Mouse (Mus musculus) forebrain, embryonic 14.5 days (tissue): ENCODE results near the gene Arap1. TPM values are rescaled to one million over a fixed set of nuclear protein-coding genes. Genes with fewer than 3 reads are reported as not detected.

Experiments
- ATAC-seq: fragments of 200-750 bp; cut with Nextera tagmentation; 2 replicates; pipeline ENCODE4 v1.8.0; 2017; ENCODE audit warnings: mild to moderate bottlenecking, moderate library complexity
- DNase-seq: peaks from one replicate; pipeline ENCODE4 v3.0.0-alpha.2; 2015; ENCODE audit warnings: low spot score
- H3K27ac ChIP-seq: fragments of 300-500 bp; sonication (generic); 2 replicates; pipeline ENCODE4 v1.5.1; 2014; ENCODE audit warnings: low read depth, mild to moderate bottlenecking, control low read depth, low read length, moderate library complexity
- H3K27me3 ChIP-seq: fragments of 300-500 bp; sonication (generic); replicated peaks from 2 replicates; pipeline ENCODE4 v1.6.1; 2014; ENCODE audit warnings: low read length, control low read depth, mixed read lengths; ENCODE audit not compliant: control insufficient read depth, insufficient read depth
- H3K36me3 ChIP-seq: fragments of 300-500 bp; sonication (generic); 2 replicates; pipeline ENCODE4 v1.6.1; 2014; ENCODE audit warnings: low read length, control low read depth; ENCODE audit not compliant: control insufficient read depth, insufficient read depth
- H3K4me1 ChIP-seq: fragments of 300-500 bp; sonication (generic); 2 replicates; pipeline ENCODE4 v1.6.1; 2014; ENCODE audit warnings: antibody characterized with exemption, low read length, control low read depth; ENCODE audit not compliant: control insufficient read depth, insufficient read depth
- H3K4me2 ChIP-seq: fragments of 300-500 bp; sonication (generic); 2 replicates; pipeline ENCODE4 v1.6.1; 2014; ENCODE audit warnings: mild to moderate bottlenecking, control low read depth, low read length
- H3K4me3 ChIP-seq: fragments of 300-500 bp; sonication (generic); 2 replicates; pipeline ENCODE4 v1.5.1; 2014; ENCODE audit warnings: low read depth, low read length, control low read depth
- H3K9ac ChIP-seq: fragments of 300-500 bp; sonication (generic); 2 replicates; pipeline ENCODE4 v1.6.1; 2014; ENCODE audit warnings: mild to moderate bottlenecking, low read length, control low read depth, moderate library complexity
- H3K9me3 ChIP-seq: fragments of 300-500 bp; sonication (generic); replicated peaks from 2 replicates; pipeline ENCODE4 v1.6.1; 2016; ENCODE audit warnings: low read length, control low read depth, mixed read lengths; ENCODE audit not compliant: control insufficient read depth
- WGBS: fragments of 180-500 bp; shearing (Covaris S2); extraction: QIAGEN DNeasy Blood & Tissue Kit; methylation state at CpG from one replicate; pipeline ENCODE4 v1.1.7; 2014; 5-methylcytosine and 5-hydroxymethylcytosine counted together
- polyA plus RNA-seq: library from polyadenylated mRNA; unstranded; fragments of >200 nt; fragmentation: Nextera tagmentation; extraction: Ambion mirVana; gene quantifications from 2 replicates; pipeline ENCODE4 v1.2.1, GENCODE M21; 2014

The Arap1 gene
- polyA plus RNA-seq, 1 experiment from 2014 or later = 5.8 TPM

- no peaks in the 10 kb centered on the region for H3K9me3 ChIP-seq
- no peak overlapping the region for H3K27ac ChIP-seq
- 0 out of 2 replicates have a peak overlapping the region, but pooled peaks have one; percentile 26 for H3K9ac ChIP-seq
- 38% methylated on average over 2 of the region's 2 CpGs for WGBS
- H3K4me1 ChIP-seq = 0 out of 2 replicates have a peak, but pooled peaks cover 2% of the 10 kb centered on the region
- no peaks in the 10 kb centered on the region for H3K27me3 ChIP-seq
- H3K4me2 ChIP-seq = peak overlapping the region; percentile 57
- ATAC-seq (0 out of 2 replicates have a peak, but pooled peaks have one; percentile 1), DNase-seq (no peak)
- H3K36me3 ChIP-seq = no peaks in the 10 kb centered on the region
- peak overlapping the region; percentile 47 for H3K4me3 ChIP-seq
Measured at GRCm38 (mm10) chr7:101311061-101311460, 36.8 kb upstream of the Arap1 start.

GRCm38 (mm10) chr7:101313033-101313432, 34.8 kb upstream of the Arap1 start:
- Histone ChIP-seq H3K9me3 (no peaks in the 10 kb centered on the region), H3K36me3 (no peaks in the 10 kb centered on the region), H3K9ac (no peak overlapping the region), H3K4me3 (no peak overlapping the region), H3K27ac (no peak overlapping the region), H3K27me3 (no peaks in the 10 kb centered on the region), H3K4me2 (no peak overlapping the region), H3K4me1 (0 out of 2 replicates have a peak, but pooled peaks cover 2% of the 10 kb centered on the region)
- 83% methylated on average over 3 of the region's 3 CpGs for WGBS
- ATAC-seq (no peak), DNase-seq (no peak)

GRCm38 (mm10) chr7:101314396-101314795, 33.5 kb upstream of the Arap1 start:
- Histone ChIP-seq H3K4me3 (no peak overlapping the region), H3K36me3 (no peaks in the 10 kb centered on the region), H3K9ac (no peak overlapping the region), H3K27ac (no peak overlapping the region), H3K4me2 (no peak overlapping the region), H3K9me3 (no peaks in the 10 kb centered on the region), H3K4me1 (0 out of 2 replicates have a peak, but pooled peaks cover 2% of the 10 kb centered on the region), H3K27me3 (0 out of 2 replicates have a peak, but pooled peaks cover 4% of the 10 kb centered on the region)
- WGBS = 69% methylated on average over 5 of the region's 5 CpGs
- no peak for ATAC-seq
- no peak for DNase-seq

GRCm38 (mm10) chr7:101315699-101316098, 32.2 kb upstream of the Arap1 start:
- Histone ChIP-seq H3K4me3 (no peak overlapping the region), H3K4me2 (no peak overlapping the region), H3K36me3 (no peaks in the 10 kb centered on the region), H3K27me3 (0 out of 2 replicates have a peak, but pooled peaks cover 4% of the 10 kb centered on the region), H3K9ac (no peak overlapping the region), H3K9me3 (no peaks in the 10 kb centered on the region), H3K4me1 (peaks cover 4% of the 10 kb centered on the region; the same call in 1 of the 2 replicates), H3K27ac (no peak overlapping the region)
- DNase-seq (no peak), ATAC-seq (no peak)

GRCm38 (mm10) chr7:101316591-101317001, 31.3 kb upstream of the Arap1 start:
- H3K4me1 ChIP-seq = peaks cover 5% of the 10 kb centered on the region; the same call in 1 of the 2 replicates
- no peak for ATAC-seq
- H3K4me2 ChIP-seq = no peak overlapping the region
- no peak for DNase-seq
- H3K27me3 ChIP-seq = peaks cover 4% of the 10 kb centered on the region; the same call in 1 of the 2 replicates
- no peak overlapping the region for H3K4me3 ChIP-seq
- 76% methylated on average over 6 of the region's 6 CpGs for WGBS
- no peak overlapping the region for H3K27ac ChIP-seq
- H3K9me3 ChIP-seq = no peaks in the 10 kb centered on the region
- H3K9ac ChIP-seq = no peak overlapping the region
- no peaks in the 10 kb centered on the region for H3K36me3 ChIP-seq

GRCm38 (mm10) chr7:101317014-101317413, 30.9 kb upstream of the Arap1 start, which contains the start of gene Stard10:
Gene Stard10, plus strand, starts transcription at chr7:101317086.
- Histone ChIP-seq H3K27me3 (peaks cover 4% of the 10 kb centered on the region; the same call in 1 of the 2 replicates), H3K4me1 (peaks cover 7% of the 10 kb centered on the region; the same call in 1 of the 2 replicates), H3K4me3 (no peak within 1 kb of the TSS), H3K9me3 (no peaks in the 10 kb centered on the region), H3K36me3 (no peaks in the 10 kb centered on the region), H3K9ac (no peak within 1 kb of the TSS), H3K4me2 (no peak within 1 kb of the TSS), H3K27ac (no peak within 1 kb of the TSS)
- ATAC-seq = no peak
- 84% methylated on average over 3 of the region's 3 CpGs for whole genome bisulfite sequencing
- no peak for DNase-seq

- H3K27me3 ChIP-seq = peaks cover 4% of the 10 kb centered on the region; the same call in 1 of the 2 replicates
- no peak overlapping the region for H3K4me3 ChIP-seq
- no peak for ATAC-seq
- H3K36me3 ChIP-seq = no peaks in the 10 kb centered on the region
- H3K9ac ChIP-seq = no peak overlapping the region
- no peak overlapping the region for H3K27ac ChIP-seq
- no peaks in the 10 kb centered on the region for H3K9me3 ChIP-seq
- H3K4me2 ChIP-seq = no peak overlapping the region
- DNase-seq = no peak
- WGBS = 72% methylated on average over 4 of the region's 4 CpGs
- peaks cover 7% of the 10 kb centered on the region; the same call in 1 of the 2 replicates for H3K4me1 ChIP-seq
Measured at GRCm38 (mm10) chr7:101318848-101319247, 29.0 kb upstream of the Arap1 start.

GRCm38 (mm10) chr7:101319796-101320195, 28.1 kb upstream of the Arap1 start:
- Histone ChIP-seq H3K9me3 (no peaks in the 10 kb centered on the region), H3K27ac (no peak overlapping the region), H3K36me3 (no peaks in the 10 kb centered on the region), H3K4me1 (peaks cover 7% of the 10 kb centered on the region; the same call in 1 of the 2 replicates), H3K4me3 (no peak overlapping the region), H3K4me2 (no peak overlapping the region), H3K27me3 (peaks cover 4% of the 10 kb centered on the region; the same call in 1 of the 2 replicates), H3K9ac (no peak overlapping the region)
- DNase-seq (no peak), ATAC-seq (no peak)
- WGBS = 93% methylated on average over 1 of the region's 1 CpGs

- peak; percentile 89 for ATAC-seq
- DNase-seq = peak; percentile 69
- Histone ChIP-seq H3K4me3 (peak overlapping the region; percentile 75), H3K27ac (no peak overlapping the region), H3K9ac (peak overlapping the region; percentile 78), H3K27me3 (peaks cover 4% of the 10 kb centered on the region; the same call in 1 of the 2 replicates), H3K36me3 (no peaks in the 10 kb centered on the region), H3K9me3 (no peaks in the 10 kb centered on the region), H3K4me1 (peaks cover 7% of the 10 kb centered on the region; the same call in 1 of the 2 replicates), H3K4me2 (peak overlapping the region; percentile 98)
- 6% methylated on average over 24 of the region's 37 CpGs for WGBS
Measured at GRCm38 (mm10) chr7:101320399-101321217, 27.3 kb upstream of the Arap1 start.
